Mouse (Mus musculus): ENCODE results near the gene Tmem104. TPM values are rescaled to one million over a fixed set of nuclear protein-coding genes. Genes with fewer than 3 reads are reported as not detected.
A peak's percentile ranks its signal among the peaks of the same experiment; 100 is the strongest.

Gene Tmem104
- polyA plus RNA-seq, 1 experiment from 2014 or later: 8.6 TPM

GRCm38 (mm10) chr11:115264136-115264861 is 77.0 kb downstream of the Tmem104 start:
- Histone ChIP-seq H3K4me3 (ENCODE audit: low read length) (no peak overlapping the region), H3K4me1 (replicated peaks; ENCODE audit: control insufficient read depth, insufficient read depth, low read length) (peaks cover 7% of the 10 kb centered on the region; the same call in 1 of the 2 replicates), H3K9me3 (ENCODE audit: control insufficient read depth, low read length) (no peaks in the 10 kb centered on the region), H3K4me2 (ENCODE audit: low read depth, low read length) (no peak overlapping the region), H3K9ac (ENCODE audit: low read length) (no peak overlapping the region), H3K27me3 (ENCODE audit: control insufficient read depth, insufficient read depth, low read depth, low read length) (peaks cover 85% of the 10 kb centered on the region), H3K36me3 (ENCODE audit: control insufficient read depth, insufficient read depth, low read length) (no peaks in the 10 kb centered on the region), H3K27ac (ENCODE audit: low read length) (no peak overlapping the region)
- 53% methylated on average over 7 of the region's 7 CpGs for WGBS
- ATAC-seq (ENCODE audit: low read depth): no peak

GRCm38 (mm10) chr11:115264862-115265668 is 77.8 kb downstream of the Tmem104 start:
- Histone ChIP-seq H3K4me1 (replicated peaks; ENCODE audit: control insufficient read depth, insufficient read depth, low read length) (peaks cover 4% of the 10 kb centered on the region; the same call in 1 of the 2 replicates), H3K4me2 (ENCODE audit: low read depth, low read length) (peak overlapping the region; percentile 39), H3K27ac (ENCODE audit: low read length) (no peak overlapping the region), H3K27me3 (ENCODE audit: control insufficient read depth, insufficient read depth, low read depth, low read length) (peaks cover 83% of the 10 kb centered on the region), H3K36me3 (ENCODE audit: control insufficient read depth, insufficient read depth, low read length) (no peaks in the 10 kb centered on the region), H3K9me3 (ENCODE audit: control insufficient read depth, low read length) (no peaks in the 10 kb centered on the region), H3K4me3 (ENCODE audit: low read length) (peak overlapping the region; percentile 20; the same call in 1 of the 2 replicates), H3K9ac (ENCODE audit: low read length) (no peak overlapping the region)
- 6% methylated on average over 38 of the region's 39 CpGs for WGBS
- ATAC-seq (ENCODE audit: low read depth): no peak

- no peaks in the 10 kb centered on the region for H3K9me3 ChIP-seq (ENCODE audit: control insufficient read depth, low read length)
- no peak overlapping the region for H3K27ac ChIP-seq (ENCODE audit: low read length)
- H3K4me2 ChIP-seq (ENCODE audit: low read depth, low read length): no peak overlapping the region
- H3K36me3 ChIP-seq (ENCODE audit: control insufficient read depth, insufficient read depth, low read length): no peaks in the 10 kb centered on the region
- no peak overlapping the region for H3K9ac ChIP-seq (ENCODE audit: low read length)
- H3K4me1 ChIP-seq (replicated peaks; ENCODE audit: control insufficient read depth, insufficient read depth, low read length): peaks cover 4% of the 10 kb centered on the region; the same call in 1 of the 2 replicates
- ATAC-seq (ENCODE audit: low read depth): no peak
- H3K27me3 ChIP-seq (ENCODE audit: control insufficient read depth, insufficient read depth, low read depth, low read length): peaks cover 79% of the 10 kb centered on the region
- 3% methylated on average over 20 of the region's 20 CpGs for WGBS
- peak overlapping the region; percentile 36; the same call in 1 of the 2 replicates for H3K4me3 ChIP-seq (ENCODE audit: low read length)
Observed at GRCm38 (mm10) chr11:115265771-115266399, 78.6 kb downstream of the Tmem104 start.

- H3K4me2 ChIP-seq (ENCODE audit: low read depth, low read length): peak overlapping the region; percentile 53
- peak overlapping the region; percentile 30; the same call in 1 of the 2 replicates for H3K9ac ChIP-seq (ENCODE audit: low read length)
- WGBS: under 1% methylated on average over 21 of the region's 22 CpGs
- no peaks in the 10 kb centered on the region for H3K9me3 ChIP-seq (ENCODE audit: control insufficient read depth, low read length)
- H3K4me3 ChIP-seq (ENCODE audit: low read length): peak overlapping the region; percentile 36
- peaks cover 4% of the 10 kb centered on the region; the same call in 1 of the 2 replicates for H3K4me1 ChIP-seq (replicated peaks; ENCODE audit: control insufficient read depth, insufficient read depth, low read length)
- peaks cover 74% of the 10 kb centered on the region for H3K27me3 ChIP-seq (ENCODE audit: control insufficient read depth, insufficient read depth, low read depth, low read length)
- H3K36me3 ChIP-seq (ENCODE audit: control insufficient read depth, insufficient read depth, low read length): no peaks in the 10 kb centered on the region
- no peak for ATAC-seq (ENCODE audit: low read depth)
- no peak overlapping the region for H3K27ac ChIP-seq (ENCODE audit: low read length)
Observed at GRCm38 (mm10) chr11:115266400-115266778, 79.1 kb downstream of the Tmem104 start.

GRCm38 (mm10) chr11:115267061-115267883 is 80.0 kb downstream of the Tmem104 start, which contains the start of gene Grin2c:
Gene Grin2c (minus strand): TSS chr11:115267243.
- Histone ChIP-seq H3K4me2 (ENCODE audit: low read depth, low read length) (peak within 1 kb of the TSS; percentile 53), H3K4me3 (ENCODE audit: low read length) (peak within 1 kb of the TSS; percentile 36), H3K9me3 (ENCODE audit: control insufficient read depth, low read length) (no peaks in the 10 kb centered on the region), H3K9ac (ENCODE audit: low read length) (peak within 1 kb of the TSS; percentile 30), H3K27me3 (ENCODE audit: control insufficient read depth, insufficient read depth, low read depth, low read length) (peaks cover 65% of the 10 kb centered on the region), H3K27ac (ENCODE audit: low read length) (no peak within 1 kb of the TSS), H3K36me3 (ENCODE audit: control insufficient read depth, insufficient read depth, low read length) (no peaks in the 10 kb centered on the region), H3K4me1 (replicated peaks; ENCODE audit: control insufficient read depth, insufficient read depth, low read length) (peaks cover 4% of the 10 kb centered on the region; the same call in 1 of the 2 replicates)
- 7% methylated on average over 33 of the region's 50 CpGs for WGBS
- no peak for ATAC-seq (ENCODE audit: low read depth)

GRCm38 (mm10) chr11:115267958-115268357 is 80.7 kb downstream of the Tmem104 start:
- Histone ChIP-seq H3K4me1 (replicated peaks; ENCODE audit: control insufficient read depth, insufficient read depth, low read length) (peaks cover 4% of the 10 kb centered on the region; the same call in 1 of the 2 replicates), H3K9ac (ENCODE audit: low read length) (no peak overlapping the region), H3K4me2 (ENCODE audit: low read depth, low read length) (no peak overlapping the region), H3K9me3 (ENCODE audit: control insufficient read depth, low read length) (no peaks in the 10 kb centered on the region), H3K36me3 (ENCODE audit: control insufficient read depth, insufficient read depth, low read length) (no peaks in the 10 kb centered on the region), H3K27me3 (ENCODE audit: control insufficient read depth, insufficient read depth, low read depth, low read length) (peaks cover 59% of the 10 kb centered on the region), H3K4me3 (ENCODE audit: low read length) (no peak overlapping the region), H3K27ac (ENCODE audit: low read length) (no peak overlapping the region)
- no peak for ATAC-seq (ENCODE audit: low read depth)
- WGBS: 72% methylated on average over 11 of the region's 11 CpGs

- H3K4me3 ChIP-seq (ENCODE audit: low read length): no peak overlapping the region
- peaks cover 4% of the 10 kb centered on the region; the same call in 1 of the 2 replicates for H3K4me1 ChIP-seq (replicated peaks; ENCODE audit: control insufficient read depth, insufficient read depth, low read length)
- peaks cover 45% of the 10 kb centered on the region for H3K27me3 ChIP-seq (ENCODE audit: control insufficient read depth, insufficient read depth, low read depth, low read length)
- no peak overlapping the region for H3K27ac ChIP-seq (ENCODE audit: low read length)
- ATAC-seq (ENCODE audit: low read depth): no peak
- WGBS: 88% methylated on average over 27 of the region's 27 CpGs
- no peak overlapping the region for H3K4me2 ChIP-seq (ENCODE audit: low read depth, low read length)
- no peak overlapping the region for H3K9ac ChIP-seq (ENCODE audit: low read length)
- H3K36me3 ChIP-seq (ENCODE audit: control insufficient read depth, insufficient read depth, low read length): no peaks in the 10 kb centered on the region
- no peaks in the 10 kb centered on the region for H3K9me3 ChIP-seq (ENCODE audit: control insufficient read depth, low read length)
Observed at GRCm38 (mm10) chr11:115269330-115270066, 82.2 kb downstream of the Tmem104 start.
